Mouse (Mus musculus) MEL (cell line): ENCODE measurements around the gene 9130008F23Rik. TPM values are rescaled to one million over a fixed set of nuclear protein-coding genes. Genes with fewer than 3 reads are reported as not detected.

Experiments
- ELF1 ChIP-seq: IDR thresholded peaks from 2 replicates; pipeline ENCODE4 v1.6.1; 2014; ENCODE audit warnings: low read depth, mild to moderate bottlenecking, inconsistent platforms, low read length, improper control_type of control experiment, moderate library complexity
- ETS1 ChIP-seq: IDR thresholded peaks from 2 replicates; pipeline ENCODE4 v1.6.1; 2012; ENCODE audit warnings: low read depth, mild to moderate bottlenecking, inconsistent platforms, low read length, improper control_type of control experiment, moderate library complexity
- KAT2A ChIP-seq: conservative IDR thresholded peaks from 2 replicates; pipeline ENCODE4 v1.6.1; 2012; ENCODE audit warnings: low read depth, low read length, improper control_type of control experiment, inconsistent platforms
- MXI1 ChIP-seq: IDR thresholded peaks from 2 replicates; pipeline ENCODE4 v1.6.1; 2011; ENCODE audit warnings: mild to moderate bottlenecking, low read depth, low read length, improper control_type of control experiment
- NRF1 ChIP-seq: IDR thresholded peaks from 2 replicates; pipeline ENCODE4 v1.6.1; 2014; ENCODE audit warnings: low read depth, mild to moderate bottlenecking, inconsistent platforms, low read length, improper control_type of control experiment, moderate library complexity; ENCODE audit not compliant: poor library complexity, insufficient read depth, severe bottlenecking
- POLR2A ChIP-seq, 2 experiments: IDR thresholded peaks; 2 replicates each; pipeline ENCODE4 v1.6.1; 2011 to 2012; ENCODE audit warnings: low read length in 2 of 2, mild to moderate bottlenecking in 2 of 2, control low read depth in 1 of 2, improper control_type of control experiment in 1 of 2, low read depth in 1 of 2, moderate library complexity in 1 of 2; ENCODE audit not compliant: control insufficient read depth in 1 of 2, insufficient read depth in 1 of 2, poor library complexity in 1 of 2
- RAD21 ChIP-seq: IDR thresholded peaks from 2 replicates; pipeline ENCODE4 v1.6.1; 2011; ENCODE audit warnings: mild to moderate bottlenecking, low read depth, low read length, improper control_type of control experiment
- TAL1 ChIP-seq: IDR thresholded peaks from 2 replicates; pipeline ENCODE4 v1.6.1; 2012; ENCODE audit warnings: mild to moderate bottlenecking, inconsistent platforms, low read length, moderate library complexity, mixed read lengths
- UBTF ChIP-seq: IDR thresholded peaks from 2 replicates; pipeline ENCODE4 v1.6.1; 2012; ENCODE audit warnings: low read depth, mild to moderate bottlenecking, inconsistent platforms, low read length, improper control_type of control experiment, moderate library complexity, borderline replicate concordance; ENCODE audit not compliant: insufficient read depth
- ZC3H11A ChIP-seq: IDR thresholded peaks from 2 replicates; pipeline ENCODE4 v1.6.1; 2012; ENCODE audit warnings: low read depth, mild to moderate bottlenecking, inconsistent platforms, low read length, improper control_type of control experiment
- polyA plus RNA-seq, 2 experiments: library from polyadenylated mRNA; stranded (reverse) in 1 of 2; unstranded in 1 of 2; fragments of >175 nt in 1 of 2; fragments of >200 nt in 1 of 2; gene quantifications; 2 replicates each; pipeline versions ENCODE4 v1.2.1 to v1.2.4; 2012; ENCODE audit warnings: low replicate concordance in 2 of 2, low read depth in 1 of 2; ENCODE audit not compliant: insufficient read length in 2 of 2, insufficient read depth in 1 of 2, missing spikeins in 1 of 2
- total RNA-seq: library from RNA; depleted of rRNA; stranded (reverse); fragments of 300-350 nt; gene quantifications from 2 replicates; pipeline ENCODE4 v1.2.3, GENCODE M21; 2012; rRNA removed

9130008F23Rik gene
- total and polyA plus RNA-seq, 3 experiments: 1.1 to 1.3 TPM; not detected in 1

DNA sequence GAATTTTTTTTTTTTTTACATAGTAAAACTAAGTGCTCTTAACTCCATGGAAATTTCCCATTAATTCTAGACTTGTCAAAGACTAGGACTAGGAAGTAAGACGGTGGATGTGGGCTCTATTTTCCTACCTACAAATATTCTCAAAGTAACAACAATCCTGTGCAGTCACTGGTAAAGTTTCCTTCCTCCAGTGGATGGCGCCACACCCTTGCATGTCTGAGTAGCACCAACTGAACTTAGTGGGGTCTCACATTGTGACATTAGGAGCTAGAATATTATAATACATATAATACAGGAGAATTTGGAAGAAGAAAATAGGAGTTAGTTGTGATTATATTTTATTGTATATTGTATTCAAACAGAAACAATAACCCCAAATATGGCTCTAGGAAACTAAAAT lies 48.5 kb downstream of the 9130008F23Rik start (continued):
- no peak for TF ChIP-seq NRF1
- no peak for TF ChIP-seq UBTF
- TF ChIP-seq KAT2A: no peak
- peak; percentile 87 for TF ChIP-seq RAD21
- peak; percentile 76 for TF ChIP-seq ZC3H11A
- TF ChIP-seq TAL1: no peak
- no peak for TF ChIP-seq ELF1
- no peak for TF ChIP-seq POLR2A (IDR thresholded peaks at IDR 0.05; ENCODE audit: control insufficient read depth in 1 of 2, insufficient read depth in 1 of 2, low read depth in 1 of 2, low read length in 2 of 2, poor library complexity in 1 of 2)
- TF ChIP-seq MXI1: no peak
- TF ChIP-seq ETS1: no peak
- TF ChIP-seq, all 39 proteins: peak for 6

Other genes starting within 250 kb of the 9130008F23Rik start
- gene Esp3, start 248.5 kb downstream of the 9130008F23Rik start, total RNA-seq: not detected in 2 replicates
- not detected for gene Esp3, start 248.5 kb downstream of the 9130008F23Rik start, polyA plus RNA-seq
- not detected in 2 replicates for gene Esp1, start 153.4 kb downstream of the 9130008F23Rik start, total RNA-seq
- not detected for gene Esp1, start 153.4 kb downstream of the 9130008F23Rik start, polyA plus RNA-seq
- gene Crisp2, start 73.6 kb downstream of the 9130008F23Rik start, total RNA-seq: 1.4 and 2.3 TPM in 2 replicates
- gene Crisp2, start 73.6 kb downstream of the 9130008F23Rik start, polyA plus RNA-seq: 1 to 10 TPM in 1 of 2 experiments, not detected in 1; 1.2 TPM
- gene Rhag, start 69.4 kb downstream of the 9130008F23Rik start, total RNA-seq: 17.8 and 24.4 TPM in 2 replicates
- gene Rhag, start 69.4 kb downstream of the 9130008F23Rik start, polyA plus RNA-seq: 10 to 100 TPM in 1 of 2 experiments, not detected in 1; 91.3 TPM
- gene Glyatl3, start 33.8 kb upstream of the 9130008F23Rik start, total RNA-seq: not detected in 2 replicates
- under 1 TPM in 1 of 2 experiments, not detected in 1; 0.33 TPM for gene Glyatl3, start 33.8 kb upstream of the 9130008F23Rik start, polyA plus RNA-seq
- 21.2 and 25.8 TPM in 2 replicates for gene Mut, start 54.1 kb upstream of the 9130008F23Rik start, total RNA-seq
- 10 to 100 TPM; 25.0 to 65.8 TPM for gene Mut, start 54.1 kb upstream of the 9130008F23Rik start, polyA plus RNA-seq
- 18.9 and 20.9 TPM in 2 replicates for gene Cenpq, start 54.5 kb upstream of the 9130008F23Rik start, total RNA-seq
- 10 to 100 TPM in 1 of 2 experiments, not detected in 1; 25.5 TPM for gene Cenpq, start 54.5 kb upstream of the 9130008F23Rik start, polyA plus RNA-seq